ENCODE assay signal across 8 mouse cellular contexts in the genomic region with DNA sequence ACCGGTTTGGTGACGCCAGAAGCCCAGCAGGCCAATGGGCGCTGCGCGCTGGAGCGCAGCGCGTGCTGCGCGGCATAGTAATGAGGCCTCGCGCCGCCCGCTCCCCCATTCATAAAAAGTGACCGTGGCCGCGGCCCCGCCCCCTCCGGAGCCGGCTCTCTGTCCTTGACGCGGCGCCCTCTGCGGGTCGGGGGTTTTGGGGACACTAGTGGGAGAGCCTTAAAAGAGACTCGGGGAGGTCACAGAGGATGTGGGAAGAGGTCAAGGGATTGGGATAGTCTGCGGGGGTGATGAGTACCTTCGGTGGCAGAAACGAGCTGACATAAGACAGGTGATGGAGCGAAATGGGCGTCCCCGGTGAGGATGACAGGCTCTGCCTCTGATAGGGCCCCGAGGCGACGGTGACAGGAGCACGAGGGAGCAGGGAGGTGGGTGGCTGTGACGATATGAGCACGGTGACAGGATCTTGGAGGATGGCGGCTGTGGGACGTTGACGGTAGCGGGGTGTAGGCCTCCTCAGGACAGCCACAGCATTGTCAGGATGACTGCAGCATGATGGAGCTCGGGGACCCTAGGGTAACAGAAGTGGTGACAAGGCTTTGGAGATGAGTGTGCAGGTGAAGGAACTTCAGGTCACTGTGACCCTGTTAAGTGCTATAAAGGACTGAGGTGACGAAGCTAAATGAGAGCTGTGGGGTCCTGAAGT. TPM values are rescaled to one million over a fixed set of nuclear protein-coding genes. Genes with fewer than 3 reads are reported as not detected.
A peak's percentile ranks its signal among the peaks of the same experiment; 100 is the strongest.
DNase-seq lines count a peak whose midpoint lies in the region; ATAC-seq and TF ChIP-seq lines count a peak whose summit lies in the region.

No protein-coding gene starts in this region.

- H3K27me3 ChIP-seq in hindbrain, postnatal 0 days (ENCODE audit: insufficient read depth, low read length): no peaks in the 10 kb centered on the region

- peak; percentile 80 for ATAC-seq in common myeloid progenitor, adult 5-6 weeks (replicated peaks; ENCODE audit: low read depth, poor library complexity, severe bottlenecking)
- ATAC-seq in hindbrain, postnatal 0 days: peak; percentile 84
- peak; percentile 83 for ATAC-seq in megakaryocyte, adult 5-6 weeks (ENCODE audit: poor library complexity, severe bottlenecking)

- intact Hi-C loops in left cerebral cortex, adult 2 months (cut with DNase I): loop anchor here (2.0 to 5.0 kb wide), 3 partner anchors 86 to 275 kb away; a partner anchor contains a TSS

- H3K9ac ChIP-seq in hindbrain, postnatal 0 days (replicated peaks; ENCODE audit: low read length): peak overlapping the region; percentile 76

- no peaks in the 10 kb centered on the region for H3K9me3 ChIP-seq in hindbrain, postnatal 0 days (ENCODE audit: low read length)

- H3K4me3 ChIP-seq in hindbrain, postnatal 0 days (ENCODE audit: low read length): peak overlapping the region; percentile 77
- H3K4me3 ChIP-seq in left cerebral cortex, adult 2 months: peak overlapping the region; percentile 83

- no peaks in the 10 kb centered on the region for H3K4me1 ChIP-seq in hindbrain, postnatal 0 days (ENCODE audit: insufficient read depth, low read length)

- H3K4me2 ChIP-seq in hindbrain, postnatal 0 days (ENCODE audit: low read depth, low read length): peak overlapping the region; percentile 98

- TF ChIP-seq CTCF in hindbrain, postnatal 0 days (IDR thresholded peaks at IDR 0.05; ENCODE audit: low read depth): peak; percentile 44
- peak; percentile 36 for TF ChIP-seq CTCF in left cerebral cortex, adult 2 months (IDR thresholded peaks at IDR 0.05)

- H3K36me3 ChIP-seq in hindbrain, postnatal 0 days (ENCODE audit: insufficient read depth, low read length): no peaks in the 10 kb centered on the region

- DNase-seq in T-cell, adult 2 months (ENCODE audit: low spot score): peak; percentile 81
- peak; percentile 66 to 70 for DNase-seq in gastrocnemius, adult 8-10 months (ENCODE audit: low spot score in 2 of 2)
- DNase-seq in hindbrain, postnatal 0 days (ENCODE audit: low spot score): peak; percentile 92
- peak; percentile 83 to 87 for DNase-seq in left cerebral cortex, adult 2 months (ENCODE audit: extremely low spot score in 1 of 2, low spot score in 2 of 2)
- peak; percentile 88 to 89 for DNase-seq in right cerebral cortex, postnatal 10 days (ENCODE audit: low spot score in 2 of 2)
- DNase-seq in urinary bladder, postnatal 4 days (ENCODE audit: low spot score in 2 of 2): peak; percentile 58 to 76

- 2% methylated on average over 44 of the region's 44 CpGs for WGBS in hindbrain, postnatal 0 days

- peak overlapping the region; percentile 59; the same call in 1 of the 2 replicates for H3K27ac ChIP-seq in hindbrain, postnatal 0 days
- peak overlapping the region; percentile 86 for H3K27ac ChIP-seq in left cerebral cortex, adult 2 months

RNA-seq across cellular contexts. Expression of a gene that starts 0.4 kb away (rescaled TPM):
- not detected in 2 replicates for total RNA-seq in common myeloid progenitor, adult 5-6 weeks (2017)
- not detected for total RNA-seq in gastrocnemius, adult 8-10 months (2022)
- 7.0 and 7.3 TPM in 2 replicates for total RNA-seq in hindbrain, postnatal 0 days (2014; rRNA removed)
- polyA plus RNA-seq in hindbrain, postnatal 0 days (2015; fragmentation: Nextera tagmentation; extraction: Ambion mirVana): 4.5 and 5.5 TPM in 2 replicates
- 10 to 100 TPM; 12.5 to 15.6 TPM for total RNA-seq in left cerebral cortex, adult 2 months (2021)
- 0.21 TPM in 1 of 2 replicates, not detected in the other for total RNA-seq in megakaryocyte, adult 5-6 weeks (2015)
- not detected in 2 replicates for total RNA-seq in megakaryocyte, adult 5-6 weeks (2017)

RNA-seq across cellular contexts. Expression of a gene that starts 0.8 kb away (rescaled TPM):
- not detected in 2 replicates for total RNA-seq in common myeloid progenitor, adult 5-6 weeks (2017)
- total RNA-seq in gastrocnemius, adult 8-10 months (2022): under 1 TPM in 1 of 4 experiments, not detected in 3; 0.59 TPM
- 6.2 and 6.9 TPM in 2 replicates for total RNA-seq in hindbrain, postnatal 0 days (2014; rRNA removed)
- 9.6 and 11.9 TPM in 2 replicates for polyA plus RNA-seq in hindbrain, postnatal 0 days (2015; fragmentation: Nextera tagmentation; extraction: Ambion mirVana)
- 1 to 10 TPM; 7.3 to 7.7 TPM for total RNA-seq in left cerebral cortex, adult 2 months (2021)
- total RNA-seq in megakaryocyte, adult 5-6 weeks (2015): not detected in 2 replicates
- not detected in 2 replicates for total RNA-seq in megakaryocyte, adult 5-6 weeks (2017)

RNA-seq across cellular contexts. Expression of a gene that starts 27.9 kb away (rescaled TPM):
- total RNA-seq in common myeloid progenitor, adult 5-6 weeks (2017): 4.9 and 7.2 TPM in 2 replicates
- total RNA-seq in gastrocnemius, adult 8-10 months (2022): 1 to 10 TPM; 2.5 to 7.8 (median 4.8) TPM
- 7.2 and 11.7 TPM in 2 replicates for total RNA-seq in hindbrain, postnatal 0 days (2014; rRNA removed)
- polyA plus RNA-seq in hindbrain, postnatal 0 days (2015; fragmentation: Nextera tagmentation; extraction: Ambion mirVana): 4.7 and 5.8 TPM in 2 replicates
- total RNA-seq in left cerebral cortex, adult 2 months (2021): 10 to 100 TPM in 1 of 2 experiments, 1 to 10 TPM in 1; 5.3 to 10.6 TPM
- total RNA-seq in megakaryocyte, adult 5-6 weeks (2015): 10.2 and 11.7 TPM in 2 replicates
- total RNA-seq in megakaryocyte, adult 5-6 weeks (2017): 9.1 and 13.4 TPM in 2 replicates

RNA-seq across cellular contexts. Expression of a gene that starts 50.2 kb away (rescaled TPM):
- 0.87 and 3.0 TPM in 2 replicates for total RNA-seq in common myeloid progenitor, adult 5-6 weeks (2017)
- total RNA-seq in gastrocnemius, adult 8-10 months (2022): under 1 TPM in 1 of 4 experiments, not detected in 3; 0.12 TPM
- total RNA-seq in hindbrain, postnatal 0 days (2014; rRNA removed): 1.4 TPM in 1 of 2 replicates, not detected in the other
- polyA plus RNA-seq in hindbrain, postnatal 0 days (2015; fragmentation: Nextera tagmentation; extraction: Ambion mirVana): 0.18 and 0.40 TPM in 2 replicates
- 1 to 10 TPM; 3.0 TPM for total RNA-seq in left cerebral cortex, adult 2 months (2021)
- total RNA-seq in megakaryocyte, adult 5-6 weeks (2015): 1.9 and 2.5 TPM in 2 replicates
- 2.1 and 3.7 TPM in 2 replicates for total RNA-seq in megakaryocyte, adult 5-6 weeks (2017)

Comparison
In these comparisons a context has a peak if more than half of its experiments do, and no peak if none do; other contexts are left out.
1. Peak in every context shown above with its lines: DNase-seq, ATAC-seq, H3K4me3 ChIP-seq and H3K27ac ChIP-seq.